Mouse (Mus musculus): ENCODE measurements around the gene Id2. TPM values are rescaled to one million over a fixed set of nuclear protein-coding genes. Genes with fewer than 3 reads are reported as not detected.

The Id2 gene
- total RNA-seq (2014; fragmentation: Nextera tagmentation) (7.7 and 25.1 TPM in 2 replicates), total RNA-seq (2017) (7.5 and 25.9 TPM in 2 replicates)

- ATAC-seq (replicated peaks; ENCODE audit: low FRiP score, low TSS enrichment, poor library complexity, severe bottlenecking) = no peak
Measured at GRCm38 (mm10) chr12:25097052-25097209, at the start of gene Id2. Gene Id2 (minus strand): TSS chr12:25097140.

GRCm38 (mm10) chr12:25145344-25145698, 48.4 kb upstream of the Id2 start:
- ATAC-seq (replicated peaks; ENCODE audit: low FRiP score, low TSS enrichment, poor library complexity, severe bottlenecking) = no peak

- ATAC-seq (replicated peaks; ENCODE audit: low FRiP score, low TSS enrichment, poor library complexity, severe bottlenecking) = no peak
Measured at GRCm38 (mm10) chr12:25144591-25145343, 47.8 kb upstream of the Id2 start.

- ATAC-seq (replicated peaks; ENCODE audit: low FRiP score, low TSS enrichment, poor library complexity, severe bottlenecking) = no peak
Measured at GRCm38 (mm10) chr12:25143492-25143891, 46.6 kb upstream of the Id2 start.

GRCm38 (mm10) chr12:25142251-25142650, 45.3 kb upstream of the Id2 start:
- ATAC-seq (replicated peaks; ENCODE audit: low FRiP score, low TSS enrichment, poor library complexity, severe bottlenecking) = no peak

- no peak for ATAC-seq (replicated peaks; ENCODE audit: low FRiP score, low TSS enrichment, poor library complexity, severe bottlenecking)
Measured at GRCm38 (mm10) chr12:25141311-25141710, 44.4 kb upstream of the Id2 start.

GRCm38 (mm10) chr12:25140115-25140514, 43.2 kb upstream of the Id2 start:
- no peak for ATAC-seq (replicated peaks; ENCODE audit: low FRiP score, low TSS enrichment, poor library complexity, severe bottlenecking)

GRCm38 (mm10) chr12:25138616-25139015, 41.7 kb upstream of the Id2 start:
- ATAC-seq (replicated peaks; ENCODE audit: low FRiP score, low TSS enrichment, poor library complexity, severe bottlenecking) = no peak

GRCm38 (mm10) chr12:25132046-25132445, 35.1 kb upstream of the Id2 start:
- no peak for ATAC-seq (replicated peaks; ENCODE audit: low FRiP score, low TSS enrichment, poor library complexity, severe bottlenecking)

- no peak for ATAC-seq (replicated peaks; ENCODE audit: low FRiP score, low TSS enrichment, poor library complexity, severe bottlenecking)
Measured at GRCm38 (mm10) chr12:25127629-25128028, 30.7 kb upstream of the Id2 start.

- no peak for ATAC-seq (replicated peaks; ENCODE audit: low FRiP score, low TSS enrichment, poor library complexity, severe bottlenecking)
Measured at GRCm38 (mm10) chr12:25126228-25126627, 29.3 kb upstream of the Id2 start.

GRCm38 (mm10) chr12:25125239-25125776, 28.4 kb upstream of the Id2 start:
- ATAC-seq (replicated peaks; ENCODE audit: low FRiP score, low TSS enrichment, poor library complexity, severe bottlenecking) = no peak

- no peak for ATAC-seq (replicated peaks; ENCODE audit: low FRiP score, low TSS enrichment, poor library complexity, severe bottlenecking)
Measured at GRCm38 (mm10) chr12:25124431-25125238, 27.7 kb upstream of the Id2 start.

GRCm38 (mm10) chr12:25120753-25121152, 23.8 kb upstream of the Id2 start:
- no peak for ATAC-seq (replicated peaks; ENCODE audit: low FRiP score, low TSS enrichment, poor library complexity, severe bottlenecking)

GRCm38 (mm10) chr12:25119278-25119677, 22.3 kb upstream of the Id2 start:
- 0 out of 2 replicates have a peak, but pooled peaks have one; percentile 34 for ATAC-seq (replicated peaks; ENCODE audit: low FRiP score, low TSS enrichment, poor library complexity, severe bottlenecking)

- ATAC-seq (replicated peaks; ENCODE audit: low FRiP score, low TSS enrichment, poor library complexity, severe bottlenecking) = no peak
Measured at GRCm38 (mm10) chr12:25117856-25118511, 21.0 kb upstream of the Id2 start.

GRCm38 (mm10) chr12:25116126-25116525, 19.2 kb upstream of the Id2 start:
- ATAC-seq (replicated peaks; ENCODE audit: low FRiP score, low TSS enrichment, poor library complexity, severe bottlenecking) = no peak

GRCm38 (mm10) chr12:25114426-25114825, 17.5 kb upstream of the Id2 start:
- no peak for ATAC-seq (replicated peaks; ENCODE audit: low FRiP score, low TSS enrichment, poor library complexity, severe bottlenecking)

- ATAC-seq (replicated peaks; ENCODE audit: low FRiP score, low TSS enrichment, poor library complexity, severe bottlenecking) = no peak
Measured at GRCm38 (mm10) chr12:25113357-25113756, 16.4 kb upstream of the Id2 start.

GRCm38 (mm10) chr12:25112806-25113205, 15.9 kb upstream of the Id2 start:
- ATAC-seq (replicated peaks; ENCODE audit: low FRiP score, low TSS enrichment, poor library complexity, severe bottlenecking) = no peak

All from megakaryocyte-erythroid progenitor cell, adult 5-6 weeks (primary cell).